Mouse (Mus musculus): ENCODE measurements around the gene Nmral1. TPM values are rescaled to one million over a fixed set of nuclear protein-coding genes. Genes with fewer than 3 reads are reported as not detected.
"Not testable (repeated sequence)": the region's sequence is repeated elsewhere in the genome, so short reads cannot be mapped to it uniquely, and the experiment has no call there.

The Nmral1 gene
- polyA plus RNA-seq, 2 experiments = 70.9 to 71.5 TPM

- ATAC-seq (ENCODE audit: low FRiP score, low read depth) (no peak), DNase-seq (ENCODE audit: low spot score) (no peak)
- Histone ChIP-seq H3K4me1 (ENCODE audit: control insufficient read depth, insufficient read depth, low read length) (peaks cover 7% of the 10 kb centered on the region), H3K27ac (replicated peaks; ENCODE audit: low read depth, low read length) (peak overlapping the region; percentile 71; the same call in 1 of the 2 replicates), H3K9ac (ENCODE audit: low read depth, low read length, severe bottlenecking) (no peak overlapping the region), H3K27me3 (ENCODE audit: control insufficient read depth, insufficient read depth, low read length) (no peaks in the 10 kb centered on the region), H3K36me3 (ENCODE audit: control insufficient read depth, insufficient read depth, low read length) (peaks cover 8% of the 10 kb centered on the region; the same call in 1 of the 2 replicates), H3K9me3 (ENCODE audit: control insufficient read depth, low read length) (no peaks in the 10 kb centered on the region), H3K4me3 (replicated peaks; ENCODE audit: low read length) (peak overlapping the region; percentile 96), H3K4me2 (replicated peaks; ENCODE audit: low read depth, low read length, severe bottlenecking) (peak overlapping the region; percentile 84)
- WGBS = 82% methylated on average over 4 of the region's 4 CpGs
- TF ChIP-seq POLR2A (IDR thresholded peaks at IDR 0.05; ENCODE audit: borderline replicate concordance, extremely low read depth, insufficient read depth, insufficient read length) = no peak
These were observed 36.5 kb downstream of the Nmral1 start for GRCm38 (mm10) chr16:4682628-4683179.

- WGBS = 78% methylated on average over 3 of the region's 3 CpGs
- not testable (repeated sequence) for ATAC-seq (ENCODE audit: low FRiP score, low read depth)
These were observed 38.2 kb downstream of the Nmral1 start for GRCm38 (mm10) chr16:4680922-4681455.

DNA sequence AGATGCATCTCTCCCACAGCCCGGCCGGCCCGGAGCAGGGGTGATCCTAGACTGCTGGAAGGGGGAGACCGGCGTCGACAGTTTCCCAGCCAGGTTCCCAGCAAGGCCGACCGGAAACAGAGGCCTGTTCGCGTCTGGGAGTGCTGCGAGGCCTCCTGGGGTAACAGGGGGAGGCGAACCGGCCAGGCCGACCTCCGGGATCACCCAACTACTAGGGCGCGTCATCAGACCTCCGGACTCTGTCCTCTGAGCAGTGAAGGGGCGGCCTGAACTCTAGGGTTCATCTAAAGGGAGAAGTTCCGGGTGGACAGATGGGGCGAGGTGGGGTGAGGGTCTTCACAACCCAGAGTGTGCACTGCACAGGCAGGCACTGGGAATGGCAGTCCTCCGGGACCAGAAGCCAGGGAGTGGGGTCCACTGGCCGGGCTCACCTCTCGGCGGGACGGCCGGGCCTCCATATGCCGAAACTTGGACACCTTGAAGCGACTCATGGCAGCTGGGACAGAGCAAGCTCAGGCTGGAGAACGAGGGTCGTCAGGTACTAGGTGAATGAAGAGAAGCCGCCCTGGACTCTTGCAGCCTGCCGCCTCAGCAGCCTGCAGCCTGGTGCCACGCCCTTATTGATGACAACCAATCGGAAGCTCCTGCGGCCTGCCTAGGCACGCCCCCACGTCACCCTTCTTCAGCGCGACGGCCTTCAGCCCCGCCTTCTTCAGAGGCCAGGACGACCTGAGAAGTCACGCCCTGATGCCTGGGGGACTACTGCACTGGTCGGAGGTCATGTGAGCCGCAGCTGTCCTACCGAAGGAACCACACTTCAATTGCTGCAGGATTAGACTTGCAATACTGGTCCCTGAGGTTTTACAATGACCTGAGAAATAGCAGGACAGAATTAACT is 39.8 kb downstream of the Nmral1 start, which contains the start of gene Coro7:
Coro7 (minus strand) TSS at position 657 of the 898 bp plus-strand sequence.
- ATAC-seq (ENCODE audit: low FRiP score, low read depth) = peak; percentile 89

More at GRCm38 (mm10) chr16:4680922-4681455, 38.2 kb downstream of the Nmral1 start:
- H3K27me3 ChIP-seq (ENCODE audit: control insufficient read depth, insufficient read depth, low read length); H3K9me3 ChIP-seq (ENCODE audit: control insufficient read depth, low read length); DNase-seq (ENCODE audit: low spot score); H3K9ac ChIP-seq (ENCODE audit: low read depth, low read length, severe bottlenecking); H3K36me3 ChIP-seq (ENCODE audit: control insufficient read depth, insufficient read depth, low read length); H3K4me1 ChIP-seq (ENCODE audit: control insufficient read depth, insufficient read depth, low read length); H3K27ac ChIP-seq (replicated peaks; ENCODE audit: low read depth, low read length); H3K4me2 ChIP-seq (replicated peaks; ENCODE audit: low read depth, low read length, severe bottlenecking); H3K4me3 ChIP-seq (replicated peaks; ENCODE audit: low read length): not testable (repeated sequence)

GRCm38 (mm10) chr16:4678080-4678479 is 41.1 kb downstream of the Nmral1 start:
- Histone ChIP-seq H3K27ac (replicated peaks; ENCODE audit: low read depth, low read length) (no peak overlapping the region), H3K36me3 (ENCODE audit: control insufficient read depth, insufficient read depth, low read length) (peaks cover 33% of the 10 kb centered on the region), H3K9me3 (ENCODE audit: control insufficient read depth, low read length) (no peaks in the 10 kb centered on the region), H3K4me2 (replicated peaks; ENCODE audit: low read depth, low read length, severe bottlenecking) (peak overlapping the region; percentile 89), H3K4me3 (replicated peaks; ENCODE audit: low read length) (no peak overlapping the region), H3K9ac (ENCODE audit: low read depth, low read length, severe bottlenecking) (no peak overlapping the region), H3K4me1 (ENCODE audit: control insufficient read depth, insufficient read depth, low read length) (peaks cover 7% of the 10 kb centered on the region), H3K27me3 (ENCODE audit: control insufficient read depth, insufficient read depth, low read length) (no peaks in the 10 kb centered on the region)
- no peak for TF ChIP-seq POLR2A (IDR thresholded peaks at IDR 0.05; ENCODE audit: borderline replicate concordance, extremely low read depth, insufficient read depth, insufficient read length)
- no peak for DNase-seq (ENCODE audit: low spot score)
- 83% methylated on average over 5 of the region's 5 CpGs for WGBS
- ATAC-seq (ENCODE audit: low FRiP score, low read depth) = no peak

More for the DNA sequence above, 39.8 kb downstream of the Nmral1 start, which contains the start of gene Coro7:
- peaks cover 7% of the 10 kb centered on the region for H3K4me1 ChIP-seq (ENCODE audit: control insufficient read depth, insufficient read depth, low read length)
- TF ChIP-seq POLR2A (IDR thresholded peaks at IDR 0.05; ENCODE audit: borderline replicate concordance, extremely low read depth, insufficient read depth, insufficient read length) = 0 out of 2 replicates have a peak, but pooled peaks have one; percentile 27
- peak within 1 kb of the TSS; percentile 64 for H3K4me3 ChIP-seq (replicated peaks; ENCODE audit: low read length)
- H3K4me2 ChIP-seq (replicated peaks; ENCODE audit: low read depth, low read length, severe bottlenecking) = peak within 1 kb of the TSS; percentile 89
- WGBS = under 1% methylated on average over 40 of the region's 47 CpGs
- H3K9ac ChIP-seq (ENCODE audit: low read depth, low read length, severe bottlenecking) = peak within 1 kb of the TSS; percentile 65
- peaks cover 23% of the 10 kb centered on the region for H3K36me3 ChIP-seq (ENCODE audit: control insufficient read depth, insufficient read depth, low read length)
- H3K27me3 ChIP-seq (ENCODE audit: control insufficient read depth, insufficient read depth, low read length) = no peaks in the 10 kb centered on the region
- DNase-seq (ENCODE audit: low spot score) = peak; percentile 94
- no peaks in the 10 kb centered on the region for H3K9me3 ChIP-seq (ENCODE audit: control insufficient read depth, low read length)
- H3K27ac ChIP-seq (replicated peaks; ENCODE audit: low read depth, low read length) = no peak within 1 kb of the TSS

- Histone ChIP-seq H3K27me3 (ENCODE audit: control insufficient read depth, insufficient read depth, low read length) (no peaks in the 10 kb centered on the region), H3K9me3 (ENCODE audit: control insufficient read depth, low read length) (no peaks in the 10 kb centered on the region), H3K4me3 (replicated peaks; ENCODE audit: low read length) (no peak overlapping the region), H3K9ac (ENCODE audit: low read depth, low read length, severe bottlenecking) (no peak overlapping the region), H3K36me3 (ENCODE audit: control insufficient read depth, insufficient read depth, low read length) (peaks cover 33% of the 10 kb centered on the region), H3K27ac (replicated peaks; ENCODE audit: low read depth, low read length) (no peak overlapping the region), H3K4me1 (ENCODE audit: control insufficient read depth, insufficient read depth, low read length) (peaks cover 7% of the 10 kb centered on the region), H3K4me2 (replicated peaks; ENCODE audit: low read depth, low read length, severe bottlenecking) (no peak overlapping the region)
- 95% methylated on average over 5 of the region's 5 CpGs for WGBS
- TF ChIP-seq POLR2A (IDR thresholded peaks at IDR 0.05; ENCODE audit: borderline replicate concordance, extremely low read depth, insufficient read depth, insufficient read length) = no peak
- DNase-seq (ENCODE audit: low spot score) (no peak), ATAC-seq (ENCODE audit: low FRiP score, low read depth) (no peak)
These were observed 42.3 kb downstream of the Nmral1 start for GRCm38 (mm10) chr16:4676836-4677235.
